Mouse (Mus musculus): ENCODE measurements around the gene Olfr726. TPM values are rescaled to one million over a fixed set of nuclear protein-coding genes. Genes with fewer than 3 reads are reported as not detected.

Olfr726 gene
- not detected in 2 replicates for polyA plus RNA-seq (2012; rRNA removed)

DNA sequence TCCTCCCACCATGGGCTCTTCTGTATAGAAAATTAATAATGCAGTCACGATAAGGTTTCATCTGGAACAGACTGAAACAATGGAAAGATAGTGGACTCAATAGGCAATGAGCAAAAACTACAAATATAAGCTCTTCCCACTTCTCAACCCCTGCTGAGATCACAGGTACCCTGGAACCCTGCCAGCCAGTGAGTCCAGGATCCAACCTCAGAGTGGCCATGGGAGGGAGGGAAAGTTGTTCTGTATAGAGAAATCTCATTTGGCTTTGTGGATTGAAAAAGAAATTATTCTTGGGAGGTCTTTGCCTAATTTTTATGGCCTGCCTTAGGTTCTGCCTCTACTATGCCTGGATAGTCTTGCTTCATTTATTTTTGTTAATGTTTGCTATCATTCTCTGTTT lies at the start of gene Olfr726:
Gene Olfr726, minus strand, starts transcription at position 101 of the 400 bp plus-strand sequence.
- no peak for DNase-seq (ENCODE audit: low read depth)
- TF ChIP-seq CTCF (IDR thresholded peaks at IDR 0.05; ENCODE audit: borderline replicate concordance, extremely low read depth, insufficient read depth, insufficient read length), result no peak

DNA sequence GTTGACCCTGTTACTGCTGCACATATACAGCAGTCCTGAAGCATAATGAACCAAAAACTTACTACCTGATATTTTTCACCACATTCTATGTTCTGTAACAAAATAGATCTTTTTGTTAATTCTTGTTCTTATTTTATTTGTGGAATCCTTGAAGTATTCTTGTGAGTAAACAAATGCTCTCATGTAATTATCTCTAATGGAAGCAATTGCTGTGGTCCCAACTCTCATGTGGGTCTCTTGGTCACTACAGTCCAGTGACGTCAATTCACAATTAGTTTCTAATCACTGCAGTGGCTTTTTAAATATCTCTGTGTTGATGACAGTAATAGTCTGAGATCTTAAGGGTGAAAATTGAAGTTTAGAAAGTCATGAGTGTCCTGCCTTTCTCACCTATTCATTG lies 32.1 kb upstream of the Olfr726 start, which contains the start of gene Olfr727:
Gene Olfr727, plus strand, starts transcription at position 301 of the 400 bp plus-strand sequence.
- DNase-seq (ENCODE audit: low read depth), result no peak
- TF ChIP-seq POLR2A (IDR thresholded peaks at IDR 0.05; ENCODE audit: borderline replicate concordance, extremely low read depth, insufficient read depth, insufficient read length, poor library complexity, severe bottlenecking), result no peak
- no peak for TF ChIP-seq CTCF (IDR thresholded peaks at IDR 0.05; ENCODE audit: borderline replicate concordance, extremely low read depth, insufficient read depth, insufficient read length)

DNA sequence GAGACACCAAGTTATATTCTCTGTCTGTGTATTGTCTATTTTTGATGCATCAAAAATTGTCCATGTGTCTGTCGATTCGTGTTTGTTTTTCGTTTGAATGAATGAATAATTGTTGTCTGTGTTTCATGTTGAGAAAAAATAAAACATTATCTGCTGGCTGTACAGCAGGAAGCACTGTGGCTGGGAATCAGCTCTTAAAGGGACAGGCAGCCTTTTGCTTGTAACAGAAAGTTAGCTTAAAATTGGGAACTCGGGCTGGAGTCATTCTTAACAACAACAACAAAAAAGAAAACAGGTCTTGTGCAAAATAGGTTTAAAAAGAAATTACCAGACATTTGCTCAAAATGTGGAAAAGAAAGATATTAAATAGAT lies 28.0 kb downstream of the Olfr726 start:
- no peak for TF ChIP-seq CTCF (IDR thresholded peaks at IDR 0.05; ENCODE audit: borderline replicate concordance, extremely low read depth, insufficient read depth, insufficient read length)
- no peak for TF ChIP-seq POLR2A (IDR thresholded peaks at IDR 0.05; ENCODE audit: borderline replicate concordance, extremely low read depth, insufficient read depth, insufficient read length, poor library complexity, severe bottlenecking)
- DNase-seq (ENCODE audit: low read depth), result no peak

DNA sequence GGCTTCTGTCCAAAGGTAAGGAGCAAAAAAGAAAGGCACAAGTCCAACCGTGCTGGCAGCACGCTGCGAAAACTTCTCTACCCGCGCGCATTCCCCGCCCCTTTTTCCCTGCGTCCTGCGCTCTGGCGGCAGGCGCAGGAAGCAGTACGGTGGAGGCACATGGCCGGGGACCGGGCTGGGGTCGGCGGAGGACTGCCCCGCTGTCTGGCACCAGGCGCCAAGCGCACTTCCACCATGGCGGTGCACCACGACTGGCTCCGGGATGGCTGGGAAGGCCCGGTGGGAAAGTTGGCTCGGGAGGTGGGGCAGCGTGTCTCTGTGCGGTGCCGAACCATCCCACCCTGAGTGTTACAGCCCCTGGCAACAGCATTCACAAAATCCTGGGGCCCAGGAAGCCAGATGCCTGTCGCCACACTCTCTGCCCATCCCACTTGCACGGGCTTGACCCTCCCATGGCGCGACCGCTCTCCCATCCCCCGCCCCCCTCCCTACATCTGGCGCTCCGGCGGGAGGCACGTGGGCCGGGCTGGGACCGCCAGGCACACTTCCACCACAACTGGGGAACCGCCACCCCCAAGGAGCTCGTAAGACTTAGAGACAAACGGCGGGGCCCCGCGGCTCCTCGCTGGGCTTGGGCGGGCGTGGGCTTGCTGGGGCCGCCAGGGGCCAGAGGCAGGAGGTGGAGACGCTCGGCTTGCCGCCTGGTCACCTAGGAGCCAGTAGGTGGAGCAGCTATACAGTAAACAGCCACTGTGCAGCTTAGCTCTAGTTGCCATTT lies 28.6 kb downstream of the Olfr726 start:
- 0 out of 2 replicates have a peak, but pooled peaks have one; percentile 25 for TF ChIP-seq POLR2A (IDR thresholded peaks at IDR 0.05; ENCODE audit: borderline replicate concordance, extremely low read depth, insufficient read depth, insufficient read length, poor library complexity, severe bottlenecking)
- peak; percentile 56 for TF ChIP-seq CTCF (IDR thresholded peaks at IDR 0.05; ENCODE audit: borderline replicate concordance, extremely low read depth, insufficient read depth, insufficient read length)
- peak; percentile 88 for DNase-seq (ENCODE audit: low read depth)

DNA sequence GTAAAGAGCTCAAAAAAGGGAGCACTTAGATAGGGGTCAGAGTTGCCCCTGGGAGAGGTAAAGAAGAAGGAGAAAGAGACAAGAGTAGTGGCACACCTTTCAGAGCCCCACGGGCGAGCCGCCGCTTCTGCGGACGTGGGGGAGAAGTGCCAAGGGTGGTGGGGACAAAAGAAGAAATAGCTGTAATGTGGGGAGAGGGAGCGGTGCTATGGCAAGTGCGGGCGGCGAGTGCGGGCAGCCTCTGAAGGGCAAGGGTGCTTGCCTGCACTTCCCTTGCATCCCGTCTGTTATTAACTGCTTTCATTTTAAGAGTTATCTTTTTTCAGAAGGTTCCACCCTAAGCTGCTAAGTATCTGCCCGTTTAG lies 29.2 kb downstream of the Olfr726 start:
- DNase-seq (ENCODE audit: low read depth), result no peak
- 0 out of 2 replicates have a peak, but pooled peaks have one; percentile 1 for TF ChIP-seq POLR2A (IDR thresholded peaks at IDR 0.05; ENCODE audit: borderline replicate concordance, extremely low read depth, insufficient read depth, insufficient read length, poor library complexity, severe bottlenecking)
- TF ChIP-seq CTCF (IDR thresholded peaks at IDR 0.05; ENCODE audit: borderline replicate concordance, extremely low read depth, insufficient read depth, insufficient read length), result no peak

DNA sequence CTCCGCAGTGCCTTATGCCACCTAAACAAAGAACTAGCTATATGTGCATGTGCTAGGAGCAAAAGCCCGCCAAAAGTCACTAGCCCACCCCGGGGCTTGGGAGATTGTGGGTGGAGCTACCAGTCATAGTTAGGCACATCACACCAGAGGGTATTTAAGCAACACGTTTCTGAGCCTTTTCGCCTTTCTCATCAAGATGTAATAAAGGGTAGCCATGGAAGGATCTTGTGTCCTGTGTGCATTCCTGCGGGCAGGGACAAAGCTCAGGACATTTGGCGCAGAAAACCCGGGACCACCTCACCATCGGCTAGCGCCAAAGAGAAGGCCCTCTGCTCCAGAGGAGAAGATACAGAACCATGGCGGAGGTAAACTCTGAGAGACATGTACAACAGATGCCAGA lies 29.6 kb downstream of the Olfr726 start:
- TF ChIP-seq CTCF (IDR thresholded peaks at IDR 0.05; ENCODE audit: borderline replicate concordance, extremely low read depth, insufficient read depth, insufficient read length), result no peak
- TF ChIP-seq POLR2A (IDR thresholded peaks at IDR 0.05; ENCODE audit: borderline replicate concordance, extremely low read depth, insufficient read depth, insufficient read length, poor library complexity, severe bottlenecking), result no peak
- DNase-seq (ENCODE audit: low read depth), result peak; percentile 23

DNA sequence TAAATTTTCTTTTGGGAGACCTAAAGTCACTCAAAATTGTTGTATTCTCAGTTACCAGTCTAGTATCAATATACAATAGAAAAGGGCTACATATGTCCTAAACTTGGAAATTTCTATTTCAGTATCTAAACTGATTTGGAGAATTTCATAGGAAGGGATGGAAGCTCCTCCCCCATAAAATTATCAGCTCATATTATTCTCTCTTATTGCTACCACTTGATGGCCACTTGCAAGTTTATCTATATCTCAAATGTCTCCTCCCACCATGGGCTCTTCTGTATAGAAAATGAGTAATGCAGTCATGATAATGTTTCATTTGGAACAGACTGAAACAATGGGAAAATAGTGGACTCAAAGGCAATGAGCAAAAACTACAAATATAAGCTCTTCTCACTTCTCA lies 50.5 kb downstream of the Olfr726 start, which contains the start of gene Olfr725:
Gene Olfr725, minus strand, starts transcription at position 101 of the 400 bp plus-strand sequence.
- DNase-seq (ENCODE audit: low read depth), result no peak
- no peak for TF ChIP-seq CTCF (IDR thresholded peaks at IDR 0.05; ENCODE audit: borderline replicate concordance, extremely low read depth, insufficient read depth, insufficient read length)
- no peak for TF ChIP-seq POLR2A (IDR thresholded peaks at IDR 0.05; ENCODE audit: borderline replicate concordance, extremely low read depth, insufficient read depth, insufficient read length, poor library complexity, severe bottlenecking)

Other genes starting within 250 kb of the Olfr726 start
- gene Olfr722, start 189.0 kb downstream of the Olfr726 start, polyA plus RNA-seq (2012; rRNA removed), result not detected in 2 replicates
- gene Olfr723, start 159.2 kb downstream of the Olfr726 start, polyA plus RNA-seq (2012; rRNA removed), result not detected in 2 replicates
- gene Olfr724, start 127.7 kb downstream of the Olfr726 start, polyA plus RNA-seq (2012; rRNA removed), result not detected in 2 replicates
- gene Olfr725, start 50.6 kb downstream of the Olfr726 start, polyA plus RNA-seq (2012; rRNA removed), result not detected in 2 replicates
- not detected in 2 replicates for gene Olfr727, start 32.2 kb upstream of the Olfr726 start, polyA plus RNA-seq (2012; rRNA removed)
- not detected in 2 replicates for gene Olfr728, start 51.7 kb upstream of the Olfr726 start, polyA plus RNA-seq (2012; rRNA removed)
- gene Olfr729, start 62.0 kb upstream of the Olfr726 start, polyA plus RNA-seq (2012; rRNA removed), result not detected in 2 replicates
- not detected in 2 replicates for gene Olfr730, start 97.2 kb upstream of the Olfr726 start, polyA plus RNA-seq (2012; rRNA removed)
- gene Olfr731, start 150.9 kb upstream of the Olfr726 start, polyA plus RNA-seq (2012; rRNA removed), result not detected in 2 replicates
- gene Olfr732, start 193.3 kb upstream of the Olfr726 start, polyA plus RNA-seq (2012; rRNA removed), result not detected in 2 replicates
- gene Olfr733, start 210.6 kb upstream of the Olfr726 start, polyA plus RNA-seq (2012; rRNA removed), result not detected in 2 replicates
- not detected in 2 replicates for gene Olfr734, start 235.8 kb upstream of the Olfr726 start, polyA plus RNA-seq (2012; rRNA removed)

Measured in brain, embryonic 14.5 days (tissue).